Mouse (Mus musculus) gastrocnemius, postnatal 10 days (tissue): ENCODE data around the gene Fmc1. TPM values are rescaled to one million over a fixed set of nuclear protein-coding genes. Genes with fewer than 3 reads are reported as not detected.
"Not testable (repeated sequence)": the region's sequence is repeated elsewhere in the genome, so short reads cannot be mapped to it uniquely, and the experiment has no call there.

ENCODE experiments used
- DNase-seq: peaks from one replicate; pipeline ENCODE4 v3.0.0; 2021; ENCODE audit warnings: mixed read lengths
- long read RNA-seq, 2 experiments: library from polyadenylated mRNA; stranded (forward); transcript quantifications; one replicate each; pipeline ENCODE4 v2.0.0; 2021
- total RNA-seq, 2 experiments: library from RNA; stranded (reverse); gene quantifications; 2 replicates each; pipeline ENCODE4 v1.2.3; 2021

The Fmc1 gene
- 100 to 1,000 TPM; 104 to 112 TPM for total RNA-seq
- long read RNA-seq, experiment 1, transcript Fmc1-201 (2 exons, 479 nt): major isoform, 12 of 12 reads
- long read RNA-seq, experiment 1, partial matches to known transcripts: 0 of 12 reads
- long read RNA-seq, experiment 1, other reads (novel, unspliced or antisense): 0 of 12 reads
- long read RNA-seq, experiment 2, transcript Fmc1-201 (2 exons, 479 nt): major isoform, 28 of 32 reads
- long read RNA-seq, experiment 2, partial matches to known transcripts: 3 of 32 reads
- long read RNA-seq, experiment 2, other reads (novel, unspliced or antisense): 0 of 32 reads

- DNase-seq: peak; percentile 94
These were observed at the start of gene Fmc1 for GRCm38 (mm10) chr6:38533428-38534405. Gene Fmc1 (plus strand): TSS chr6:38533502.

GRCm38 (mm10) chr6:38492550-38492949 lies 40.8 kb upstream of the Fmc1 start:
- peak; percentile 40 for DNase-seq

GRCm38 (mm10) chr6:38495641-38496040 lies 37.7 kb upstream of the Fmc1 start:
- no peak for DNase-seq

GRCm38 (mm10) chr6:38512096-38512495 lies 21.2 kb upstream of the Fmc1 start:
- no peak for DNase-seq

GRCm38 (mm10) chr6:38512830-38513229 lies 20.5 kb upstream of the Fmc1 start:
- no peak for DNase-seq

- DNase-seq: peak; percentile 60
These were observed 18.1 kb upstream of the Fmc1 start for GRCm38 (mm10) chr6:38515201-38515600.

GRCm38 (mm10) chr6:38523851-38524250 lies 9.5 kb upstream of the Fmc1 start:
- no peak for DNase-seq

- DNase-seq: no peak
These were observed 2.0 kb upstream of the Fmc1 start for GRCm38 (mm10) chr6:38531211-38531820.

GRCm38 (mm10) chr6:38532500-38533420 lies 542 bp upstream of the Fmc1 start:
- DNase-seq: peak; percentile 23

GRCm38 (mm10) chr6:38534640-38535365 lies 1.5 kb downstream of the Fmc1 start:
- peak; percentile 100 for DNase-seq

GRCm38 (mm10) chr6:38535366-38535690 lies 2.0 kb downstream of the Fmc1 start:
- DNase-seq: no peak

GRCm38 (mm10) chr6:38535788-38536187 lies 2.5 kb downstream of the Fmc1 start:
- no peak for DNase-seq

GRCm38 (mm10) chr6:38544141-38544540 lies 10.8 kb downstream of the Fmc1 start:
- DNase-seq: not testable (repeated sequence)

- DNase-seq: not testable (repeated sequence)
These were observed 13.7 kb downstream of the Fmc1 start for GRCm38 (mm10) chr6:38547005-38547404.

GRCm38 (mm10) chr6:38547707-38548106 lies 14.4 kb downstream of the Fmc1 start:
- no peak for DNase-seq

- DNase-seq: not testable (repeated sequence)
These were observed 15.3 kb downstream of the Fmc1 start for GRCm38 (mm10) chr6:38548595-38548994.

- DNase-seq: not testable (repeated sequence)
These were observed 16.5 kb downstream of the Fmc1 start for GRCm38 (mm10) chr6:38549840-38550239.

- DNase-seq: peak; percentile 57
These were observed 17.2 kb downstream of the Fmc1 start for GRCm38 (mm10) chr6:38550250-38551061.

- DNase-seq: peak; percentile 96
These were observed 18.0 kb downstream of the Fmc1 start, which contains the start of gene Luc7l2 for GRCm38 (mm10) chr6:38551062-38551988. Gene Luc7l2 (plus strand): TSS chr6:38551334.
